Mouse (Mus musculus) lung, postnatal 4 days (tissue): ENCODE measurements at regions not wholly inside any gene's neighbourhood (a gene's known extent, or its start where the extent isn't known, plus 50 kb on each side); places are given as distances from the start of the nearest gene placed in this dataset.

Source experiments
- DNase-seq, 2 experiments: peaks; one replicate each; pipeline ENCODE4 v3.0.0; 2021

GRCm38 (mm10) chr8:89150952-89151351 is 107.0 kb upstream of the Sall1 start:
- no peak for DNase-seq

DNA sequence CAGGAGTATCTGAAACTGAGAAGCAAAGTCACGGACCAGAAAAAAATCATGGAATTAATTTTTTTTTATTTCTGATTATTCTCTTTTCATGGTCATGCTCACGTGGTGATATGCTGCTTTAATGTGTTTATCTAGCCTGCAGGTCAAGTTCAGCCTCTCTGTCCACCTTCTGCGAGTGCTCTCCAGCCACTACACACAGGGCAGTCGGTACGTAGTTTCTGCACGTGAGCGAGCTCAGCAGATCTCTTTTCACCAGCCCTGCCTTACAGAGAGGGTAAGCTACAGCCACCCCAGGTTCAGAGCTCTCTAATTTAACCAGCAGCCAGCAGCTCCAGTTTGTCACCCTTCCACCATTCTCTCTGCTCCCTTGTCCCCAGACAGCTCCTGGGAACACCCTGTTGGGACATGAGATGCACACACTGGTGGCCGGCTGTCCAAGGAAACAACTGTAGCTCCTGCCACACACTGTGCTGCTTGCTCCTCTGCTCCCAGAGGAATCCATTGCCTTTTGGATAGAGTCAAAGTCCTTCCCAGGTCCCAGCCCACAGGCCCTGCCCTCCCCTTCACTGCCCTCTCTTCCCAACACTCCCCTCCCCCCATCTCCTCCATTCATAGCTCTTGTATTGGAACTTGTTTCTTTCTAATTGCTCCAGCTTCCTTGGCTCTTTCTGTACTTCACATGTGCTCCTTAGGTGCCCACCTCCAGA is 97.7 kb upstream of the Sall1 start:
- no peak for DNase-seq

DNA sequence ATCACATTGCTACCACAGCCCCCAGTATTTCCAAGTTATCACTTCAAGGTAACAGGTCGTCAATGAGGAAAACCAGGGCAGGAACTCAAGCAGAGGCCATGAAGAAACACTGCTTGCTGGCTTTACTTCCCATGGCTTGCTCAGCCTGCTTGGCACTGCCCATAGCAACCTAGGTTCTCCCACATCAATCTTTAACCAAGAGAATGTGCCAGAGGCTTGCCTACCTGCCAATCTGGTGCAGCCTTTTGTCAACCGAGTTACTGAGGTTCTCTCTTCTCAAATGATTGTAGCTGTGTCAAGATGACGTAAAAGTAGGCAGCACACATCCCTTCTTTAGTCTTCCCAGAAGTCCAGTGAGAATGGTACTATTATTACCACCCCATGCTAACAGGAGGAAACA is 95.9 kb upstream of the Sall1 start:
- no peak for DNase-seq

GRCm38 (mm10) chr8:89138416-89139125 is 94.6 kb upstream of the Sall1 start:
- DNase-seq = no peak

DNA sequence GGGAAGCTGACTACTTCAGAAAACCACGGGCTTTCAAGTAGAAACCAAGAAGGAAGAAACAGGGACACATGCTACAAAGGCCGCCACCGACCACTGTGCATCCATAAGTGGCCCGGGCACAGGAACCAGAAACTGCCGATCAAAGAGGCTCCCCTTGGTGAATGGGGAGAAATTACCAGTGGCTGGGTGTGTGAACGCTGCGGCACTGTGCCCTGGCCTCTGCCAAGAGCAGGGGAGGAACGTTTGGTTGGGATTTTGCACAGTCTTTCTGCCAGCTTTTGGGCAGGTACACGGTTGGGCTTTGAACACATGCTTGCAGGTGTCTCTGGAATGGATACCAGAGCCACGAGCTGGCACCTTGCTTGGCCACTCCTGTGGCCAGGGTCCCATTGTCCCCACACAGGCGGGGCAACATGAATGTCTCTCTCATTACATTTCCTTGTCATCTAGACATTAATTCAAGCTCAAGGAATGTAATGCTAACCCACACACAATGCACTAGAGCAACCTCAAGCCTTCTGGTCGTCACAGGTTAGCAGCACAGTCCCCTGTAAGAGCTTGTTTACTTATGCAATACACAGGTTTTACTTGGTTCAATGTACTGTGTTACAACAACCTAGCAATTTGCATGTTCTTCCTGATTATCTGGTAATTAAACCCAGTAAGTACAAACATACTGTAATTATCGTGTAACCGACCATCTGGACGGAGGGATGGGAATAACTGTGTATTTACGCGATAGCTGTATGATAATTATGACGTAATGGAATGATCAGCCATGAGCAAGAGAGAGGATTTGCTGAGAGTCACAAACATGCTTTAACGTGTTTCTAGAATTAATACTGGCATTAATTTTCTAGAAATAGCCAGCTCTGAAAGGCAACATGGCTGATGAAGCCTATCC is 90.9 kb upstream of the Sall1 start:
- no peak for DNase-seq

- no peak for DNase-seq
These were observed 90.1 kb upstream of the Sall1 start for GRCm38 (mm10) chr8:89134058-89134457.

DNA sequence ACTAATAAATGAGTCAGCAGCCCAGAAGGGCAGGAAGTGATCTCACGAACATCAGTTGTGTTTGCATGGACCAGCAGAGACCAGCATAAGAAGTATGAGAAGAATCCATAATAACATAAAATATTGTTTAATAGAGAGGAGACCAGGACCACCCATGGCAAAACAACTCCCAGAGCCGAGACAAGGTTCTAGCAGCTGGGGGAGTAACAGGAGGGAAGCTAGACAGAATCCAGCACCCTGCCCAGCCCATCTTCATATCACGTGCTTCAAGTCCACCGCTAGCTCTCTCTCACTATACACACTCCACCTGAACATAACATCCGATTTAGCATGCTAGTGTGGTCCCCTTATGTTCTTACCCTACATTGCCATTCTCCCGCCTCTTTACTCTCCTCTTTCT is 77.1 kb upstream of the Sall1 start:
- DNase-seq = no peak

DNA sequence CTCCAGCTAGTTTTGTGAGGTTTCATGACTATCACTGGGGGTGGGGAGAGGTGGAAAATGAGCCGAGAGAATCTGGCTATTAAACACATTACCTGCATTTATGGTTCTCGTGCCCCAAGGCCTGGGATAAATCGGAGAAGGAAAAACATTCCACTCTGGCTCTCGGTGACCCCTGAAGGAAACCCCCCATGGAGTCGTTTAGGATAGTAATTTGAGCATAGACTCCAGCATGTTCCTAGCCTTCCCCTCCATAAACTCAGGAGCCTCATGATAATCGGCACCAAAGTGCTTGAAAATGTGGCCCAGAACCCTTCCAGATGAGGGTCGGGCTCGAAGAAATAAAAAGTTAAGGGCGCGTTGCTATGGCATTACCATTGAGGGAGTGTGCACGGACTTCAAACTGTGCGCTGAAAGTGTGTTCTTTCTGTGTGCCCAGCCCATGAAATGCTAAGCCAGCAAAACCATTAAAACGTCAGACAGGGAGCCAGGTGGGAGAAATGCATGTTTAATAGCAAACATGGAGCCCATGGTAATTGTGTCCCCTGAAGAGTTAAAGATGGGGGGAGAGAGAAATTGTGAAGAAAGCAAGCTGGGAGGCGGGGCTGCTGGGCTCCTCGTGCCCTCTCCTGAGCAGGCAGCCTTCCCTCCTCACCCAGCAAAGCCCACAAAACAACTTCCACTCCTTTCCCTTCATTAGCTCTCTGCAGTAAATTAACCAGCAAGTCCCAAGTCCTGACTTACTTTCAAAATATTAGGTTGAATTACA is 64.1 kb upstream of the Sall1 start:
- no peak for DNase-seq

DNA sequence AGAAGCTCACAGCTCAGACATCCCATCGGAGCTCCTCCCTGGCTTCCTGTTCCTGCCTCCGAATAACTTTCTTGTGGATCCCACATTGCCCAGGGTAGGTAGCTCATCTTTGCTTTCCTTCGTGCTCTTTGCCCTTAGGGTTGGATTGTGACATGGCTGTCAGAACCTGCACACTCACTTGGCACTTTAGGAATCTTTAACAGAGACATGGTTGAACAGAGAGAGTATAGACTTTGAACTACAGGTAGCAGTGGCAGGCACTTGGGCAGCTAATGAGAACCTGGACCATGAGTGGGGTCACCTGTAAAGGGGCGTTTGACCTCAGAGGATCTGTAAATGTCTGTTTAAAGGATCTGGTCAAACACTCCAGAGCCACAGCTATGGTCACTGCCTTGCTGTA is 62.4 kb upstream of the Sall1 start:
- DNase-seq = no peak

DNA sequence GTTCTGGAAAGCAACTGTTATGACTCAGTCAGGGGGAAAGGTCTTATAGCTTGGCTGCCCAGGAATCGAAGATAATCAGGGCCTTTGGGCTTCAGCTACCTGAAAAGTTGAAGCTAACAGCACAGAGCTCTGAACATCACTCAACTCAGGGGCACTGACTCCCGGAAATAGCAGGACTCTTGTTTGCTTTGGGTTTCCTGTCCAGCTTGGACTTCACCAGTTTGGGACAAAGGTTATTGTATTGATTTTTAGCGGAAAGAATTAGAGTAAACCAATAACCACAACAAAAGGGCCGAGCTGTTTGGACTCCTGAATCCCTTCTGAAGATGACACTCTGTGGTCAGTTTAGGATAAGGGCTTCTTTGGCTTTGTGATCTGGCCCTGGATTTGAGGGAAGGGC is 53.4 kb upstream of the Sall1 start:
- no peak for DNase-seq
